Mouse (Mus musculus): ENCODE data around the gene Rab40b. TPM values are rescaled to one million over a fixed set of nuclear protein-coding genes. Genes with fewer than 3 reads are reported as not detected.

The Rab40b gene
- polyA plus RNA-seq (2012; ENCODE audit: insufficient read depth, insufficient read length, low replicate concordance, missing spikeins) = not detected in 2 replicates

GRCm38 (mm10) chr11:121387750-121388553 is at the start of gene Rab40b:
Gene Rab40b, minus strand, starts transcription at chr11:121388251.
- under 1% methylated on average over 61 of the region's 61 CpGs for WGBS
- peak within 1 kb of the TSS; percentile 73 for H3K4me3 ChIP-seq (ENCODE audit: insufficient read depth, low read depth, low read length)
- peak within 1 kb of the TSS; percentile 87 for H3K27ac ChIP-seq (ENCODE audit: insufficient read depth, low read depth, low read length)
- H3K4me1 ChIP-seq (ENCODE audit: control insufficient read depth, insufficient read depth, low read length) = peaks cover 3% of the 10 kb centered on the region; the same call in 1 of the 2 replicates
- TF ChIP-seq CTCF (IDR thresholded peaks at IDR 0.05; ENCODE audit: insufficient read depth, low read depth, low read length) (no peak), POLR2A (IDR thresholded peaks at IDR 0.05; ENCODE audit: insufficient read depth, low read depth, low read length) (peak; percentile 75)

- Histone ChIP-seq H3K4me1 (ENCODE audit: control insufficient read depth, insufficient read depth, low read length) (peaks cover 20% of the 10 kb centered on the region), H3K27ac (ENCODE audit: insufficient read depth, low read depth, low read length) (no peak overlapping the region), H3K4me3 (ENCODE audit: insufficient read depth, low read depth, low read length) (no peak overlapping the region)
- TF ChIP-seq CTCF (IDR thresholded peaks at IDR 0.05; ENCODE audit: insufficient read depth, low read depth, low read length) = no peak
- no peak for TF ChIP-seq POLR2A (IDR thresholded peaks at IDR 0.05; ENCODE audit: insufficient read depth, low read depth, low read length)
- WGBS = 82% methylated on average over 5 of the region's 5 CpGs
Measured at GRCm38 (mm10) chr11:121437236-121437635, 49.2 kb upstream of the Rab40b start.

GRCm38 (mm10) chr11:121434156-121435155 is 46.4 kb upstream of the Rab40b start, which contains the start of gene Fn3k:
Gene Fn3k, plus strand, starts transcription at chr11:121434913.
- Histone ChIP-seq H3K4me1 (ENCODE audit: control insufficient read depth, insufficient read depth, low read length) (peaks cover 20% of the 10 kb centered on the region), H3K27ac (ENCODE audit: insufficient read depth, low read depth, low read length) (peak within 1 kb of the TSS; percentile 84), H3K4me3 (ENCODE audit: insufficient read depth, low read depth, low read length) (peak within 1 kb of the TSS; percentile 66)
- TF ChIP-seq CTCF (IDR thresholded peaks at IDR 0.05; ENCODE audit: insufficient read depth, low read depth, low read length) (no peak), POLR2A (IDR thresholded peaks at IDR 0.05; ENCODE audit: insufficient read depth, low read depth, low read length) (peak; percentile 56)
- 3% methylated on average over 30 of the region's 30 CpGs for WGBS

GRCm38 (mm10) chr11:121433397-121433796 is 45.3 kb upstream of the Rab40b start:
- TF ChIP-seq POLR2A (IDR thresholded peaks at IDR 0.05; ENCODE audit: insufficient read depth, low read depth, low read length) = no peak
- TF ChIP-seq CTCF (IDR thresholded peaks at IDR 0.05; ENCODE audit: insufficient read depth, low read depth, low read length) = no peak
- WGBS = 62% methylated on average over 4 of the region's 4 CpGs
- peaks cover 20% of the 10 kb centered on the region for H3K4me1 ChIP-seq (ENCODE audit: control insufficient read depth, insufficient read depth, low read length)
- H3K27ac ChIP-seq (ENCODE audit: insufficient read depth, low read depth, low read length) = peak overlapping the region; percentile 84
- H3K4me3 ChIP-seq (ENCODE audit: insufficient read depth, low read depth, low read length) = no peak overlapping the region

GRCm38 (mm10) chr11:121421553-121422173 is 33.6 kb upstream of the Rab40b start:
- under 1% methylated on average over 28 of the region's 28 CpGs for WGBS
- Histone ChIP-seq H3K4me1 (ENCODE audit: control insufficient read depth, insufficient read depth, low read length) (peaks cover 8% of the 10 kb centered on the region), H3K27ac (ENCODE audit: insufficient read depth, low read depth, low read length) (peak overlapping the region; percentile 18; the same call in 1 of the 2 replicates), H3K4me3 (ENCODE audit: insufficient read depth, low read depth, low read length) (peak overlapping the region; percentile 73)
- TF ChIP-seq CTCF (IDR thresholded peaks at IDR 0.05; ENCODE audit: insufficient read depth, low read depth, low read length) = no peak

- peaks cover 8% of the 10 kb centered on the region for H3K4me1 ChIP-seq (ENCODE audit: control insufficient read depth, insufficient read depth, low read length)
- peak within 1 kb of the TSS; percentile 73 for H3K4me3 ChIP-seq (ENCODE audit: insufficient read depth, low read depth, low read length)
- TF ChIP-seq POLR2A (IDR thresholded peaks at IDR 0.05; ENCODE audit: insufficient read depth, low read depth, low read length) (peak; percentile 39; the same call in 1 of the 2 replicates), CTCF (IDR thresholded peaks at IDR 0.05; ENCODE audit: insufficient read depth, low read depth, low read length) (no peak)
- peak within 1 kb of the TSS; percentile 89 for H3K27ac ChIP-seq (ENCODE audit: insufficient read depth, low read depth, low read length)
- WGBS = 1% methylated on average over 28 of the region's 28 CpGs
Measured at GRCm38 (mm10) chr11:121420830-121421552, 32.9 kb upstream of the Rab40b start, which contains the start of gene Fn3krp. Gene Fn3krp, plus strand, starts transcription at chr11:121421401.

GRCm38 (mm10) chr11:121420379-121420778 is 32.3 kb upstream of the Rab40b start:
- no peak overlapping the region for H3K27ac ChIP-seq (ENCODE audit: insufficient read depth, low read depth, low read length)
- TF ChIP-seq POLR2A (IDR thresholded peaks at IDR 0.05; ENCODE audit: insufficient read depth, low read depth, low read length) (no peak), CTCF (IDR thresholded peaks at IDR 0.05; ENCODE audit: insufficient read depth, low read depth, low read length) (no peak)

GRCm38 (mm10) chr11:121418932-121419331 is 30.9 kb upstream of the Rab40b start:
- TF ChIP-seq POLR2A (IDR thresholded peaks at IDR 0.05; ENCODE audit: insufficient read depth, low read depth, low read length) = no peak
- no peak for TF ChIP-seq CTCF (IDR thresholded peaks at IDR 0.05; ENCODE audit: insufficient read depth, low read depth, low read length)
- 27% methylated on average over 2 of the region's 2 CpGs for WGBS
- H3K4me3 ChIP-seq (ENCODE audit: insufficient read depth, low read depth, low read length) = no peak overlapping the region
- H3K4me1 ChIP-seq (ENCODE audit: control insufficient read depth, insufficient read depth, low read length) = peaks cover 8% of the 10 kb centered on the region
- H3K27ac ChIP-seq (ENCODE audit: insufficient read depth, low read depth, low read length) = peak overlapping the region; percentile 83

More at GRCm38 (mm10) chr11:121420379-121420778, 32.3 kb upstream of the Rab40b start:
- 56% methylated on average over 5 of the region's 5 CpGs for WGBS
- H3K4me3 ChIP-seq (ENCODE audit: insufficient read depth, low read depth, low read length) = no peak overlapping the region
- peaks cover 8% of the 10 kb centered on the region for H3K4me1 ChIP-seq (ENCODE audit: control insufficient read depth, insufficient read depth, low read length)
